Mouse (Mus musculus): ENCODE measurements at regions not wholly inside any gene's neighbourhood (a gene's known extent, or its start where the extent isn't known, plus 50 kb on each side); places are given as distances from the start of the nearest gene placed in this dataset. TPM values are rescaled to one million over a fixed set of nuclear protein-coding genes. Genes with fewer than 3 reads are reported as not detected.

- intact Hi-C loops (cut with DNase I), result no loop called here
- DNase-seq, result peak; percentile 4
These were observed 139.2 kb upstream of the Cep126 start for GRCm38 (mm10) chr9:8273253-8273652.

DNA sequence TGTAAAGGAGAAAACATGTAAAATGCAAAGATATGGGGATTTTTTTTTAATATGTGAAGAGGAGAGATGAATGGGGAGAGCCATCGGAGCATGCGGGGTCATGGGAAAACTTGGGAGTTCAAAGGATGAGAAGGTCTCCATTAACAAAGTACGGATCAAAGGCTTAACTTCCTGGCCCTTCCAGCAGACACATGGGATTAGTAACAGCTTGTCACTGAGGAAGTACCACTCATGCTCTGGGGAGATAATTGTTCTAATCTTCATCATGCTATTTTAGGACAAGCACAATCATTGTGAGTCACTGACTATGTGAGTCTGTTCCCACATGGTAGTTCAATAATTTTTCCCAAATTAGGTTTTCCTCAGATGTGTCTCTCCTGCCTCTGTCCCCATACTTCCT is 115.4 kb upstream of the Cep126 start:
- intact Hi-C loops (cut with DNase I), result no loop called here
- DNase-seq, result no peak

- no peak for DNase-seq
- intact Hi-C loops (cut with DNase I), result loop anchor here (5.0 kb wide), 1 partner anchor 1144 kb away; no protein-coding TSS in a partner anchor
These were observed 94.0 kb upstream of the Cep126 start for GRCm38 (mm10) chr9:8228078-8228477.

DNA sequence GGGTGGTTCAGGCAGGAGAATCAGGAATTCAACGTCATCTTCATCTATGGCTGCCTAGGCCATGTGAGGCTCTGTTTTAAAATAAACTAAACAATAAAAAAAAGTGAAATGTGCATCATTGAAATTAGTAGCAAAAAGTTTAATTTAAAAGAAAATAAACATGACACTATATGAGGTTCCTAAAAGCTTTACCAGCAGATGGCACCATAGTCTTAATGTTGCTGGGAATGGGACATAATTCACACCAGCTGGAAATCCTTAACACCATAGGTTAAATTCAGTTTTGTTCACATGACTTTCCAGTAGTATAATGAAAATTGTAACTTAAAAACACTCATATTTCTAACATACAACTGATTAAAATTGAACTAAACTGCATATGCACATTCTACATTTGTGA is 92.3 kb upstream of the Cep126 start:
- intact Hi-C loops (cut with DNase I), result loop anchor here (1.0 to 5.0 kb wide), 2 partner anchors 451 to 1146 kb away; no protein-coding TSS in a partner anchor
- DNase-seq, result no peak

DNA sequence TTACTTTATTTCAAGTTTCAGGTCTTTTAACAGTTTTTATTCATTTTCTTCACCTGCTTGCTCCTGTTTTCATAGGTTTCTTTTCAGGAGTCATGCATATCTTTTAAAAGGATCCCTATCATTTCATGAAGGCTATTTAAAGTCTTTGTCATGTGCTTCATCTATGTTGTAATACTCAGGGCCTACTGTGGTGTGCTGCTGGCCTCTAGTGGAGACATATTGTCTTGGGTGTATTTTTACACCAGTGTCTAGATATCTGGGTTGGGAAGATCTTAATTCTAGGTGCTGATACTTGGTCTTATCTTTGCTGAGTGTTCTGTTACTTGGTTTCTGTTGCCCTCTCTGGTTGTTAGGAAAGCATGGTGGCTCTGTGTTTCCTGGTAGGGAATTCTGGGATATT is 74.8 kb upstream of the Cep126 start:
- intact Hi-C loops (cut with DNase I), result loop anchor here (10.0 kb wide), 1 partner anchor 354 kb away; no protein-coding TSS in a partner anchor

DNA sequence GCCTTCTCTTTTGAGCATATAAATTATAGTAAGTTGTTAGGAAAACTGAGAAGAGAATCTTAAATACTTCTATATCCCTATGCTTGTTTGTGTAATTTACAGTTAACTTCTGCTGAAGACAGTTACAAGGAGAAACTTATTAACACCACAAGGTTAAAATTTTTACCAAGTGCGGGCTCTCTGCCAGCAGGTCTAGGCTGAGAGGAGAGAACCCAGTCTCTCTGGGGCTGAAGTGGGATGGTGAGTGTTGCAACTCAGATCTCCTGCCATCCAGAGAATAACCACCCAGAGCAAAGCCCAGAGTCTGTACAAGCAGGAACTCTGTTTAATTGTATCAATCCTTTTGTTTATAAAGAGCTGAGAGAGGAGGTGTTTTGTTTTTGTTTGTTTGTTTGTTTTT is 51.3 kb upstream of the Cep126 start:
- DNase-seq, result no peak
- intact Hi-C loops (cut with DNase I), result no loop called here

More for the DNA sequence above, 74.8 kb upstream of the Cep126 start:
- DNase-seq, result peak; percentile 33

Small RNA genes lying in the stretch of these regions (microRNA-seq; reads per million reads assigned to microRNA genes)
- not detected for gene Mir1899

Data from left cerebral cortex, postnatal 4 days (tissue).